Mouse (Mus musculus) heart, adult 9 months (tissue): Measurements from ENCODE around the gene Ntrk3.

Experiments used
- DNase-seq, 2 experiments: peaks; one replicate each; pipeline ENCODE4 v3.0.0; 2022; ENCODE audit warnings: low spot score in 2 of 2

Gene Ntrk3

DNA sequence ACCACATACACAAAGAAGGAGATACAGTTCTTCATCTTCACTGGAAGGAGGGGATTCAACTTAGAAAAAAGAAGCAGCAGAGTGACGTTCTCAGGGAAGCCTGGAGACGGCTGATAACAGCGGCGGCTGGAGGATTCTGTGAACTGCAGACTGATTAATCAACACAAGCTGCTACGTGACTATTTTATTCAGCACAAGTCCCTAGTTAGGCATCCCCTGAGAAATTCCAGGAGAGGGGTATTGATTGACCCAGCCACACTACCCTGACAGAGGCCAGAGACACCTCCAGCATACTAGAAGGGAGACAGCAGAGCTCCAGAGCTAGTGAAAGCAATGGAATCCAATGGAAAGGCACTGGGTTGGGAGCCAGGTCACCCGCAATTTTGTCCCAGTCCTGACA, 516.1 kb downstream of the Ntrk3 start:
- DNase-seq, result no peak

DNA sequence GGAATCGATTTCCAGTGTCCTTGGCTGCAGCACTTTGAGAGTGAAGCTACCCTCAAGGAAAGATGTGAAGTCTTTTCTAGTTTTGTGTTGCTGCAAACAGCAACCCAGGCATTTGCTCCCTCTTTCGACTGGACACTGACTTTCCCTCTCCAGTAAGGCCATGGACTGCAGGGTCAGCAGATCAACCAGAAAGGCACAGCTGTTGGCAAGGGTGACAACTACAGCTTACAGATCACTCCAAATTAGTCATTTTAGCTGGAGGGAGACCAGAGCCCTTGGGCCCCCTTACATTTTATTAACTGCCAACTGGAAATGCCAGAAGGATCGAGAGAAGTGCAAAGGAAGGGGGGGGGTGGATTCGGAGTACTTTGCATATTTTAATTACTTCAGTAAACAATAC, 516.9 kb downstream of the Ntrk3 start:
- DNase-seq, result peak in 1 of 2 experiments; percentile 3

DNA sequence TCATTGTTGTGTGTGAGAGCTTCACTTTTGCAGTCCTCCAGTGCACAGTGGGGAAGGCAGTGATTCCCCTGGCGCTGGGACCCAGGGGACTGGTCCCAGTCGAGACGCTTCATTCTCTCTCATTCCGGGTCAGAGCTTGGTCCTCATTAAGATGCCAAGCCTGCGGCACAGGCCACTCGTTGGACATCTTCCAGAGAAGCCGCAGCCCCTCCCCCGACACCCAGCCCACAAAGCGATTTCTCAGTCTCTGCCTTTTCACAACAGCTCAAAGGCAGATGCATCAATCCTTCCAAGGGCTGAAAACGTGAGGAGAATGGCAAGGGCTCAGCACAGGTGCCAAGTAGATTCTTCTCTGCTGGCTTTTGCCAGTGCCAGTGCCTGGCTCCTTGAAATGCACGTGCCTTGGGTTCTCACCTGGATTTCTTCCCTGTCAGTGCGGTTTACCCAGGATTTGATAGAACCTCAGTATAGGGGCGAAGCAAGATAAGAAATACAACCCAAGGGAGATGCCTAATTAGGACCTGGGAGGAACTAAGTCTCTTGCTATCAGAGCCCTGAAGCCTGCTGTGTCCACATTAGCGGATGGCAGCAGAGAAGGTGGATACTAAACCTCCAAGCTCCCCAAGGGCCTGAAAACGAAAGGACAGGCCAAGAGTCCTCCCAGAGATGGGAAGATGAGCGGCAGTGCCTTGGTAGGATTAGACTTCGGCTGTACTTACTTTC, 546.7 kb downstream of the Ntrk3 start:
- DNase-seq, result no peak

DNA sequence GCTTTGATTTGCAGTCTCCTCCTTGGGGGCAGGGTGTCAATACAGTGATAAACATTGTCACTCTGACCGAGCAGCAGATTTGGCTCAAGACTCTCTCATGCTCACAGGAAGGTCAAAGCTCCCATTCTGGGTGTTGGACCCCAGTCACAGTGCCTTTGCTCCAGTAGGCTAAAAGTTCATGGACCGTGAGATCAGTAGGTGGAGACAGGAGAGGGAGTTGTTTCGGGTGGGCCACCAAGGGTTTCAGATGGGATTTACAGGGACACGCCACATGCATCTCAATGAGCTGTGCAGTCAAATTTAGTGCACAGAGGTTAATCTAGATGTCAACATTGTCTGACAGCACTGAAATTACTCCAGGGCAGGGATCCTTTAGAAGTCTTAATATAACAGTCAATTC, 552.2 kb downstream of the Ntrk3 start:
- DNase-seq, result no peak

DNA sequence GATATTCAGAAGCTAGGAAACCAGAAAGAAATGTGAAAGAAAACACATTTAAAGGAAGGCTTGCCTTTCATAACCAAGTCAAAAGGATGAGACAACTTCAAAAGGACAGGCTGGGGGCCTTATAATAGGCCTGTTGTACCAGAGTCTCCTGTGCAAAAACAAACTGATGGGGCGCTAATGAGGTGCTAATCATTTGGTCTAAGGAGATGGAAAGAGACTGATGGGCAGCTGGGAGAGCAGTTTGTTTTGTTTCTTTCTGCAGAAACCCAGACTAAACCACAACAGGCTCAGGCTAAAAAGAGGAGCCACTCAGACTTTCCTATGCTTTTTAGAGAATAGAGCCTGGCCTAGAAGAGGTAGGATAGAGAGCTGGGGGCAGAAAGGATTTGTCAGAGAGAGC, 554.4 kb downstream of the Ntrk3 start:
- no peak for DNase-seq

DNA sequence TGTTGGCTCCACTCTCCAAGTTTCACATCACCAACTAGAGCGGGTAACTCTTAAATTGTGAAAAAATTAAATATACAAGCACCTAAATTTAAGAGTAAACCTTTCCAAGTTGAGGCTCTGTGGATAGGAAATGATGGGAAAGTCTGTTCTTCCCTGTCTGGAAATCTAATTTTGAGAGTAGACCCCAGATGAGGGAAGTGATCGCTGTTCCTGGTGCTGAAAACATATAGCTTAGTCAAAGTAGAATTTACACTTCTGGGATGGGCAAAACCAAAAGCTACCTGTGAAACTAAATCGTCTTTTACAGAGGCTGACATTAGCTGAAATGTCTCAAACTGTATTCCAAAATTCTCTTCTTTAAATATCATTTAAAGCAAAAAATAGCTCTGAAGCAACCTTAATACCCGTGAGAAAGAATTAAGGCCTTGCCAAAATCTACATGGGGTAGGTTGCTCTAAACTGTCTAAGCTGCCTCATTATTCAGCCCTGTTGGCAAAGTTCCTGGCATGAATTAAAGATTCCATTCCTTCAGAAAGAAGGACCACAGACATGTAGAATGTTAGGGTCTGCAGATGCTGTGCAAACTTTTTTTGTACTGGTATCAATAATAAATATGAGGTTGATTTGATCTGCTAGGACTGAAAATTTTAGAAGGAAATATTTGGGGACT, 557.7 kb downstream of the Ntrk3 start:
- no peak for DNase-seq

DNA sequence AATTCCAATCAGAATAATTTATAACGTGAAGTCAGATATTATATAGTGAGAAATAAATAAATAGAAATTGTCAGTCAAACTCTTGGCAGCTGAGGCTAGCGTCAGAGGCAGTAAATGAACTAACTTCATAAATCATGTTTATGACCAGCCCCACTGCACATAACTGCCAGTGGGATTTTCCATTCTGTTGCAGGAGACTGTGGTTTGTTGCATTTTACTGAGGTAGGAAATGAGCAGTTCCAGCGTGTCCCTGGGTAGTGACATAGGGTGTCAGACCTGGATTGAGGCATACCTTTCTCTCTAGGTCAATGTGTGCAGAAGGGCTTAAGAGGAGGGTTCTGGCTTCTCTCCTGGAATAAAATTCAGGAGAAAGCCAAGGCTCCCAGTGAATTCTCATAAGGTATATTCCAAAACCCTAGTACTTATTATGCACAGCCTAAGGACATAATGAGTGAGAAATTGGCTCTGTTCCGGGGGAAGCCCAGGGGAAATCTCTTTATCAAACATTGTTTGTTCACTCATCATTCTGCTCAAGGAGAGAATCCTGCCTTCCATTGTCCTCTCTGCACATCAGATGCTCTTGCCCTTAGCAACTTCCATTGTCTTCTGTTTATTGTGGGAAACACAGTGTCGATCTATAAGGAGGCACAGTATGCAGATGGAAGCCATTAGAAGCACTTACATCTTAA, 565.4 kb downstream of the Ntrk3 start:
- DNase-seq, result no peak

DNA sequence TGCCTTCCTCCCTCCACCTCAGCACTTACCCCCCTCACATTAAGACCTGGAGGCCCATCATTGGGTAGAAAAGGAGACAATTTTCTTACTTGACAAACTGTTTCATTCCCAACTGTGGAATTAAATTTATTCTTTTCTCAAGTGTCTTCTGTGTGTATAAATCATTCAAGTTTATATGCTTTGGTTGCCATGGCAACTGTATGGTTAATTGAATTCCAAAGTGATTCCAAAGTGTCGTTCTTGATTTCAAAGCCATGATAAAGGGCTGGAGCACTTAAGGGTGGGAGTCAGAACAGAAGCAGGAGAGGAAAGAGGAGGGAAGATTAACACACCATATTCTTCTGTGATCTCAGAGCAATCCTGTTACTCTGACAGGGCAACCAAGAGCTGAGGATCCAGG, 572.3 kb downstream of the Ntrk3 start:
- no peak for DNase-seq

DNA sequence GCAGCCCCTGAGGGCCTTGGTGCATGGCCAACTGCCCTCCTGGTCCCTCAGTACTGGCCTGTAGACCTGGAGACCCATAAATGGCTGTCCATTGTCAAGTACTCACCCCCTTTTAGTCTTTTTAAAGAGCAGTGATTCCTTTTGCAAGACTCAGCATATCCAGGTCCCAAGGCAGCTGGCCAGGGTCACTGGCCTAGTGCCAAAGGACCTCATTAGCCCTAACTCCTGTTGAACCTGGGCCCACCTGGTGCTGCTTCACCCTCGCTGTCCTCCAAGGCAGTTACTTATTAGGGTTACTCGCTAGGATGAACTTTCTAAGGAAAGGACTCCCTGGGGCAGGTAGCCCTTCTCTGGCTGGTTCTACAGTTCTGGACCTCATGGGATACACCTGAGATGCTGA, 579.9 kb downstream of the Ntrk3 start:
- DNase-seq, result no peak

DNA sequence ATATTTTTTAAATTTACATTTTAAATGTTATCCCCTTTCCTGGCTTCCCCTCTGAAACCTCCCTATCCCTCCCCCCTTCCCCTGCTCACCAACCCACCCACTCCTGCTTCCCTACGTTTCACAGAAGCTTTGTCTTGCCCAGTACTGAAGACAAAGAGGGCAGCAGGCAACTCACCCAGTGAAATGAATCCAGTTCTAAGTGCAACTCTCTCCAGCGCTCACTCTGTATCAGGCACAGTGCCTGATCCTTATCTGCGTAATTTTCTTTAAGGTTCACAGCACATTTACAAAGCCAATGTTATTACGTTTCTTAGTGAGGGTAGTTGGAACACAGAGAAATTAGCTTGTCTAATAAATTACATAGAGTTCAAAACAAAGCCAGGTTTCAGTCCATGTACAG, 592.6 kb downstream of the Ntrk3 start:
- no peak for DNase-seq

DNA sequence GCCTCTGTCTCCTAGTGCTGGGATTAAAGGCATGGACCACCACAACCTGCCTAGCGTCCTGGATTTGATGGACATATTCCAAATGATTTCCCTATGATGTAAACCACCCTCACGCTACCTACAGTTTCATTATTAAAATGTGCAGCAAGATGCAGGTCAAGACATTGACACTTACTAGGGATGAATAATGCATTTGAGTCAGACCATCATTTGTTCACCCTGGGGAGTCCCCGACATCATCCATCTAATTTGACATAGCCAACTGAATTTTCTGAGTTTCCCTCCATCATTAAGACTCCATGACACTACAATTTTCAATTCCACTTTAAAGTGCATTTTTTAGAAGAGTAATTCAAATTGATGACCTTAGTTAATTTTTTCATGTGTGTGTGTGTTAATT, 593.0 kb downstream of the Ntrk3 start:
- DNase-seq, result no peak

DNA sequence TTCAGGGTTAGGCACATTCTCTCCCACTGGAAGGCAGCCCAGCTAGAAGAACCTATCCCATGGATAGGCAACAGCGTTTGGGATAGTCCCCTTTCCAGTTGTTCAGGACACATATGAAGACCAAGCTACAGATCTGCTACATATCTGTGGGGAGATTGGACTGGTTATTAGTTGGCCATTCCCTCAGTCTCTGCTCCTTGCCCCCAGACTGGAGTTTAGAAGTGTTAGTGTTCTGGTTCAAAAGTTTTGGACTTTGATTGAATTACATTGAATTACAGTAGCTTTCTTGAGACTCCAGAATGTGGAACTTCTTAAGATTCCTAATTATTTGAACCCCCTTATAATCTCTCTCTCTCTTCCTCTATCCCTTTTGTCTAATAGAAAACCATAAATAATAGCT, 607.8 kb downstream of the Ntrk3 start:
- DNase-seq, result no peak
